Mouse (Mus musculus) thymus, postnatal 10 days (tissue): Measurements from ENCODE around the gene Wdr83os.
A peak's percentile ranks its signal among the peaks of the same experiment; 100 is the strongest.
"Not testable (repeated sequence)": the region's sequence is repeated elsewhere in the genome, so short reads cannot be mapped to it uniquely, and the experiment has no call there.

ENCODE experiments used
- DNase-seq, 2 experiments: peaks; one replicate each; pipeline ENCODE4 v3.0.0; 2021; ENCODE audit warnings: low spot score in 2 of 2

Wdr83os gene

GRCm38 (mm10) chr8:85072364-85072929, 8.1 kb upstream of the Wdr83os start:
- no peak for DNase-seq

DNA sequence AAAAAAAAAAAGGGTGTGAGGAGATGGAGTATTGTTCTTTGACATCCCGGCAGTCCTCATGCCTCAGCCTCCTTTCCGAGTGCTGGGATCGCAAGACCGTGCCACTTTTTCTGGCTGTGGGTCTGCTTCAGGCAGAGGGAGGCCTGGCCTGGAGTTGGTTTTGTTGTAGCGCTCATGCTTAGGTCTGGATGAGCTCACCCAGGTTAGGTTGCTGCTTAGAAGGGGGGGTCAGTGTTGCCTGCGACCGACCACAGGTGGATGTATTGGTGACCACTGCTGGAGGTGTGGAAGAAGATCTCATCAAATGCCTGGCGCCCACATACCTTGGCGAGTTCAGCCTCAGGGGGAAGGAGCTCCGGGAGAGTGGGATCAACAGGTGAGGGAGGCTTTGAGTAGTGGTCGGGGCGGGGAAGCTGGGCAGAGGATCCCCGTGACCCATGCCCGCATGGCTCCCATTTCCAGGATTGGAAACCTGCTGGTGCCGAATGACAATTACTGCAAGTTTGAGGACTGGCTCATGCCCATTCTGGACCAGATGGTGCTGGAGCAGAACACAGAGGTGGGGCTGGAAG, 7.4 kb upstream of the Wdr83os start:
- no peak for DNase-seq

DNA sequence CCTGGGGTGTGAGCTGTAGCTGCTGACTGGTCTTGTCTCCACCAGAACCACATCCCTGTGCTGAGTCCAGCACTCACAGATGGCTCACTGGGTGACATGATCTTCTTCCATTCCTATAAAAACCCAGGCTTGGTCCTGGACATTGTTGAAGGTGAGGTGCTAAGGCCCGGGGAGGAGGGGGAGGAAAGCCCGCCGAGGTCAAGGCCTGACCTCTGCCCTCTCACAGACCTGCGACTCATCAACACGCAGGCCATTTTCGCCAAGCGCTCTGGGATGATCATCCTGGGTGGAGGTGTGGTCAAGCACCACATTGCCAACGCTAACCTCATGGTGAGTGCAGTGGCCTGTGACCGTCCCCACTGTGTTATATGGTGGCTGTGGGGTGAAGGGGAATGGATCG, 6.4 kb upstream of the Wdr83os start:
- DNase-seq: no peak

- DNase-seq: no peak
These were observed 5.9 kb upstream of the Wdr83os start for GRCm38 (mm10) chr8:85074617-85075016.

DNA sequence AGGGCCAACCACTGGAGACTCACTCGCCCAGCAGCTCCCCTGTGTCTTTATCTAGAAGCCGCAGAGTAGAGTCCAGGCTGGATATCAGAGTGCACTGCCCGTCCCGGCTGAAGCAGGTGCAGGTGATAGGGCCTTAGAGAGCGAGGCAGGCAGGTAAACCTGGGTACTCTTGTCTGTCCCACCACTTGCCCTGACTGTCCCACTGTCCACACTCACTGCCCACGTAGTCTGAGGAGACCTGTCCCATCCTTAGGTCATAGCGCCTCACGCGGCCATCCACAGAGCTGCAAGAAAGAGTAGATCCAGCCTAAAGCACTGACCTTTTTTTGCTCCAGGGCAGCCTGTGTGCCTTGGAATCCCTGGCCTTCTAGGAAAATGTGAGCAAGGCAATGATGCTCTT, 4.5 kb upstream of the Wdr83os start:
- no peak for DNase-seq

- DNase-seq: peak; percentile 60 to 78
These were observed 3.5 kb upstream of the Wdr83os start for GRCm38 (mm10) chr8:85076993-85077392.

- no peak for DNase-seq
These were observed 367 bp upstream of the Wdr83os start for GRCm38 (mm10) chr8:85080214-85080531.

DNA sequence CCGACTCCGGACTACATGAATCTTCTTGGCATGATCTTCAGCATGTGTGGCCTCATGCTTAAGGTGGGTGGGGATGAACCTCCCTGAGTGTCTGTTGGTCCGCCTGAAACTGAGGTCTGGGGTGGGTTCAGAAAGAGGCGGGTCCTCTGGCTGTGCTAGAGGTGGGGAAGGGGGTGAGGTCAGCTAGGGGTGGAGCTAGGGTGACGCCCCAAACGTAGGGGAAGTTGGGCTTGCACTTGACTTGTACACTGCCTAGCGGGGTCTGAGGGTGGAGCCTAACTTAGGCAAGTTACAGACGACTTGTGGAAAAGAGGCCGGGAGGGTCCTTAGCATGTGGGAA, 646 bp downstream of the Wdr83os start, which contains the start of gene Wdr83:
TSS of gene Wdr83 (minus strand) at position 91 of the 340 bp plus-strand sequence.
- DNase-seq: peak; percentile 62 to 72

- DNase-seq: not testable (repeated sequence)
These were observed 1.6 kb downstream of the Wdr83os start for GRCm38 (mm10) chr8:85082169-85082568.

- peak; percentile 75 to 79 for DNase-seq
These were observed 2.7 kb downstream of the Wdr83os start, which contains the start of gene Man2b1 for GRCm38 (mm10) chr8:85083108-85083813. Gene Man2b1 (plus strand): TSS chr8:85083270.

- DNase-seq: no peak
These were observed 4.1 kb downstream of the Wdr83os start for GRCm38 (mm10) chr8:85084633-85085032.

- no peak for DNase-seq
These were observed 5.7 kb downstream of the Wdr83os start for GRCm38 (mm10) chr8:85086238-85086637.

DNA sequence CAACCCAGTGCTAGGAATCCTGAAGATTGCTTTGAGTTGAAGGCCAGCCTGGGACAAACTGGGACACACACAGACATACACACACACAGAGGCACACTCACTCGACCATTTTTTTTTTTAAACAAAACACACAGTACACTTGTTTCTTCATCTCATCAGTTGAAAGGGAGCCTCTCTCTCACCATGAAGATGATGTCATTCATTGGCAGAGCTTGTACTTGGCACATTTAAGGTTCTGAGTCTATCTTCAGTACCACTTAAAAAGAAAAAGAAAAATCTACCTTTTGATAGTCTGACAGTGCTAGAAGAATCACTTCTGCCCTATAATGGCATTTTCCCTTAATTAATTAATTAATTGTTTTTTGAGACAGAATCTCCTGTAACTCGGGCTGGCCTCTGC, 8.2 kb downstream of the Wdr83os start:
- DNase-seq: no peak

DNA sequence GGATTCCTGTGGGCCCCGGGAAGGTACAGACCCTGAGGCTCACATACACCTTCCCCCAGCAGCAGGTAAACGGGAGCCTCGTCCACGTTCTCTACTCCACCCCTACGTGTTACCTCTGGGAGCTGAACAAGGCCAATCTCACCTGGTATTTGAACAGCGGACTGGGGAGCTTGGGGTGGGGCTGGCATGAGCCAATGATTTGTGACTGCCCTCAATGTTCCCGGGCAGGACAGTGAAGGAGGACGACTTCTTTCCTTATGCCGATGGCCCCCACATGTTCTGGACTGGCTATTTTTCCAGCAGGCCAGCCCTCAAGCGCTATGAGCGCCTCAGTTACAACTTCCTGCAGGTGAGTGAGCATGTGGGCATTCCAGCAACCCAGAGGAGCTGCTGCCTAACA, 10.3 kb downstream of the Wdr83os start:
- DNase-seq: no peak

GRCm38 (mm10) chr8:85091526-85092090, 11.1 kb downstream of the Wdr83os start:
- DNase-seq: no peak

- no peak for DNase-seq
These were observed 14.5 kb downstream of the Wdr83os start for GRCm38 (mm10) chr8:85095051-85095450.

GRCm38 (mm10) chr8:85095566-85095965, 15.0 kb downstream of the Wdr83os start:
- DNase-seq: no peak

GRCm38 (mm10) chr8:85096196-85096595, 15.7 kb downstream of the Wdr83os start:
- DNase-seq: no peak

DNA sequence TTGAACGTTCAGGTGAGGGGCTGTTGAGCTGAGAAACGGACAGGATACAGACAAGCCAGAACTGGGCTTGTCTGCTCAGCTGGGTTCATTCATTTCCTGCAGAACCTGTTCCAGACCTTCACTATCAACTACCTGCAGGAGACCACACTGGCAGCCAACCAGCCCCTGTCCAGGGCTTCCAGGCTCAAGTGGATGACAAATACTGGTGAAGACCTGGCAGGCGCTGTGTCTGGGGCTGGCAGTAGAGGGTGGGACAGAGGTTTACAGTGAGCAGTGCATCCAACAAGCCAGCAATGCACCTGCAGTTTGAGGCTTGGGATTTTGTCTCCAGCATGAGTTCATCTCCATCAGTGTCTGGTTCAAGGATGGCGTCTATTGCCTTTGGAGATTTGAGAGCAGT, 16.3 kb downstream of the Wdr83os start:
- no peak for DNase-seq

DNA sequence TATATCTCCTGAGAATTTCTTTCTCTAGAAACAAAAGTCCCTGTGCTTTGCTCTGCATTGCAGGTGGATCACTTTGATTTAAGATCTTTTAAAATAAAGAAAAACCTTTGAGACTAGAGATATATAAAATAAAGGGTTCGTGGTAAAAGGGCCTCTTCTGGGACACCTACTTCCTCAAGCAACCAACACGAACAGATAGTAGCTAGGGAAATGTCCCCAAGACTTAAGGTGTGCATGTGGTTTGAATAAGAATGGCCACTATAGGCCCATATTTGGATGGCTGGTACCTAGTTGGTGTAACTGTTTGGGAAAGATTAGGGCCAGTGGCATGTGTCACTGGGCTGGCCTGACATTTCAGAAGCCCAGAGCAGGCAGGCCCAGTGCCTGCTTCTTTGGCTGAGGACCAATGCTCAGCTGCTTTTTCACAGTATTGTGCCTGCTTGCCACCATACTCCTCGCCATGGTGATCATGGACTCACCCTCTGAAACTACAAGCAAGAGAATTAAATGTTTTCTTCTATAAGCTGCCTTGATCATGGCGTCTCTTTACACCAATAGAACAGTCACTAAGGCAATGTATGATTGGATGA, 19.6 kb downstream of the Wdr83os start:
- no peak for DNase-seq

- no peak for DNase-seq
These were observed 32.7 kb downstream of the Wdr83os start for GRCm38 (mm10) chr8:85113241-85113640.

DNA sequence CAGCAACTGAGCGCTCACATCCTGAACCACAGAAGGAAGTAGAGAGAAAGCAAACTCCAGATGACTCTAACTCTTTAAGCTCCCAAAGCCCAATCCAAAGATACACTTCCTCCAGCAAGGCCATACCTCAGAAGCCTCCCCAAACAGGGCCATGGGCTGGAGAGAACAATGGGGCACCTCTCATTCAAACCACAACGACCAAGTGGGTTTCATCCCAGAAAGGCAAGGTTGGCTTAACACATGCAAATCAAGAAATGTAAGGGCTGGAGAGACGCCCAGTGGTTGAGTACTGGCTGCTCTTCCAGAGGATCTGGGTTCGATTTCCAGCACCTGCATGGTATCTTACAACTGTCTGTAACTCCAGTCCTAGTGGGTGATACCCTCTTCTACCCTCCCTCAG, 35.0 kb downstream of the Wdr83os start:
- DNase-seq: no peak

- DNase-seq: no peak
These were observed 36.4 kb downstream of the Wdr83os start for GRCm38 (mm10) chr8:85116984-85117383.
